Mouse (Mus musculus) heart, embryonic 13.5 days (tissue): ENCODE data around the gene Tmco4. TPM values are rescaled to one million over a fixed set of nuclear protein-coding genes. Genes with fewer than 3 reads are reported as not detected.
A peak's percentile ranks its signal among the peaks of the same experiment; 100 is the strongest.

Source experiments
- ATAC-seq: fragments of 200-750 bp; cut with Nextera tagmentation; 2 replicates; pipeline ENCODE4 v1.8.0; 2017; ENCODE audit warnings: moderate TSS enrichment; ENCODE audit not compliant: insufficient number of reproducible peaks, low FRiP score, low TSS enrichment; ENCODE audit errors: extremely low read depth
- H3K27ac ChIP-seq: fragments of 300-500 bp; sonication (generic); replicated peaks from 2 replicates; pipeline ENCODE4 v1.5.1; 2015; ENCODE audit warnings: moderate library complexity, mild to moderate bottlenecking, inconsistent platforms
- H3K27me3 ChIP-seq: fragments of 300-500 bp; sonication (generic); replicated peaks from 2 replicates; pipeline ENCODE4 v1.6.1; 2015; ENCODE audit warnings: mild to moderate bottlenecking, inconsistent platforms
- H3K36me3 ChIP-seq: fragments of 300-500 bp; sonication (generic); 2 replicates; pipeline ENCODE4 v1.6.1; 2015; ENCODE audit warnings: mild to moderate bottlenecking, inconsistent platforms
- H3K4me1 ChIP-seq: fragments of 300-500 bp; sonication (generic); 2 replicates; pipeline ENCODE4 v1.6.1; 2015; ENCODE audit warnings: inconsistent platforms
- H3K4me2 ChIP-seq: fragments of 300-500 bp; sonication (generic); 2 replicates; pipeline ENCODE4 v1.6.1; 2015; ENCODE audit warnings: inconsistent platforms, mild to moderate bottlenecking, moderate library complexity
- H3K4me3 ChIP-seq: fragments of 300-500 bp; sonication (generic); 2 replicates; pipeline ENCODE4 v1.5.1; 2015; ENCODE audit warnings: moderate library complexity, mild to moderate bottlenecking, inconsistent platforms
- H3K9ac ChIP-seq: fragments of 300-500 bp; sonication (generic); 2 replicates; pipeline ENCODE4 v1.6.1; 2015; ENCODE audit warnings: inconsistent platforms, mild to moderate bottlenecking, moderate library complexity
- H3K9me3 ChIP-seq: fragments of 300-500 bp; sonication (generic); 2 replicates; pipeline ENCODE4 v1.6.1; 2016; ENCODE audit warnings: inconsistent platforms
- WGBS: fragments of 180-500 bp; shearing (Covaris S2); methylation state at CpG from one replicate; pipeline ENCODE4 v1.1.7; 2015; ENCODE audit warnings: mixed read lengths; 5-methylcytosine and 5-hydroxymethylcytosine counted together
- polyA plus RNA-seq: library from polyadenylated mRNA; unstranded; fragments of >200 nt; fragmentation: Nextera tagmentation; extraction: Ambion mirVana; gene quantifications from 2 replicates; pipeline ENCODE4 v1.2.1, GENCODE M21; 2015

The Tmco4 gene
- polyA plus RNA-seq, 1 experiment from 2014 or later, result 5.6 TPM

GRCm38 (mm10) chr4:139001026-139001425, 28.3 kb downstream of the Tmco4 start:
- H3K9me3 ChIP-seq, result no peaks in the 10 kb centered on the region
- peak overlapping the region; percentile 45 for H3K4me2 ChIP-seq
- H3K27ac ChIP-seq, result no peak overlapping the region
- peaks cover 9% of the 10 kb centered on the region for H3K36me3 ChIP-seq
- H3K27me3 ChIP-seq, result 0 out of 2 replicates have a peak, but pooled peaks cover under 1% of the 10 kb centered on the region
- H3K9ac ChIP-seq, result 0 out of 2 replicates have a peak overlapping the region, but pooled peaks have one; percentile 33
- H3K4me1 ChIP-seq, result peaks cover 6% of the 10 kb centered on the region; the same call in 1 of the 2 replicates
- H3K4me3 ChIP-seq, result no peak overlapping the region
- WGBS, result 60% methylated on average over 2 of the region's 2 CpGs
- ATAC-seq, result no peak

GRCm38 (mm10) chr4:139001433-139001832, 28.7 kb downstream of the Tmco4 start:
- peak overlapping the region; percentile 45 for H3K4me2 ChIP-seq
- 20% methylated on average over 6 of the region's 6 CpGs for WGBS
- peaks cover 6% of the 10 kb centered on the region; the same call in 1 of the 2 replicates for H3K4me1 ChIP-seq
- H3K4me3 ChIP-seq, result no peak overlapping the region
- peaks cover 8% of the 10 kb centered on the region for H3K36me3 ChIP-seq
- H3K27ac ChIP-seq, result no peak overlapping the region
- H3K9ac ChIP-seq, result 0 out of 2 replicates have a peak overlapping the region, but pooled peaks have one; percentile 33
- no peak for ATAC-seq
- no peaks in the 10 kb centered on the region for H3K9me3 ChIP-seq
- peaks cover 5% of the 10 kb centered on the region; the same call in 1 of the 2 replicates for H3K27me3 ChIP-seq

GRCm38 (mm10) chr4:139004067-139004466, 31.4 kb downstream of the Tmco4 start:
- 79% methylated on average over 8 of the region's 8 CpGs for WGBS

GRCm38 (mm10) chr4:139005214-139005613, 32.5 kb downstream of the Tmco4 start:
- Histone ChIP-seq H3K36me3 (no peaks in the 10 kb centered on the region), H3K9me3 (no peaks in the 10 kb centered on the region), H3K27ac (no peak overlapping the region), H3K4me3 (no peak overlapping the region), H3K4me1 (peaks cover 6% of the 10 kb centered on the region; the same call in 1 of the 2 replicates), H3K27me3 (peaks cover 5% of the 10 kb centered on the region; the same call in 1 of the 2 replicates), H3K4me2 (no peak overlapping the region), H3K9ac (no peak overlapping the region)
- ATAC-seq, result no peak
- 53% methylated on average over 6 of the region's 6 CpGs for WGBS

More at GRCm38 (mm10) chr4:139004067-139004466, 31.4 kb downstream of the Tmco4 start:
- Histone ChIP-seq H3K9ac (no peak overlapping the region), H3K4me1 (peaks cover 6% of the 10 kb centered on the region; the same call in 1 of the 2 replicates), H3K27me3 (peaks cover 5% of the 10 kb centered on the region; the same call in 1 of the 2 replicates), H3K36me3 (no peaks in the 10 kb centered on the region), H3K4me3 (no peak overlapping the region), H3K27ac (no peak overlapping the region), H3K9me3 (no peaks in the 10 kb centered on the region), H3K4me2 (no peak overlapping the region)
- no peak for ATAC-seq

- H3K36me3 ChIP-seq, result no peaks in the 10 kb centered on the region
- 83% methylated on average over 3 of the region's 3 CpGs for WGBS
- no peaks in the 10 kb centered on the region for H3K4me1 ChIP-seq
- no peak overlapping the region for H3K9ac ChIP-seq
- no peak for ATAC-seq
- no peak overlapping the region for H3K27ac ChIP-seq
- no peak overlapping the region for H3K4me3 ChIP-seq
- H3K27me3 ChIP-seq, result peaks cover 5% of the 10 kb centered on the region; the same call in 1 of the 2 replicates
- no peaks in the 10 kb centered on the region for H3K9me3 ChIP-seq
- H3K4me2 ChIP-seq, result no peak overlapping the region
Measured at GRCm38 (mm10) chr4:139007353-139007752, 34.7 kb downstream of the Tmco4 start.

DNA sequence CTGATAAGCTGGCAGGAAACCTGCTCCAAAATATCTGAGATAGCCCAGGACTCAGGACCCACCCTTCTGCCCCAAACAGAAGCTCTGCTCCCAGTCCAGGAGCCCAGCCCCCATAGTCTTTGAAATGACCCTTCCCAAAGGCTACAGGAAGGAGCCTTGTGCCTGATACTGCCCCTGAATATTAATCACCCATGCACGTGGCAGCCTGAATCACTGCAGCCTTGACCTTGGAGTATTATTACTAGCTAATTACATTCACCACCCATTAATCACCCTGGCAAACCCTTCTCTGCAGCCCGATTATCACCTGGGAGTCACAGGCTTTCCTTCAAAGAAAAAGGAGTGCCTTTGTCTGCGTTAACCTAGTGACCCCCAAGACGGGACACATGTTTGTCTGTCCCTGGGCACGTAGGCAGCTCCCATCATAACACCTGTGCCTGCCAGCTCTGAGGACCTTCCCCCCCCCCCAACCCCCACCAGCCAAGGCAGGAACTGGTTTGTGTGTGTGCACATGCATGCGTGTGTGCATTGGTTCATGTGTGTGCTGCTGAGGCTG, 35.4 kb downstream of the Tmco4 start:
- Histone ChIP-seq H3K36me3 (no peaks in the 10 kb centered on the region), H3K4me2 (no peak overlapping the region), H3K27ac (no peak overlapping the region), H3K27me3 (peaks cover 5% of the 10 kb centered on the region; the same call in 1 of the 2 replicates), H3K9me3 (no peaks in the 10 kb centered on the region), H3K4me1 (no peaks in the 10 kb centered on the region), H3K9ac (no peak overlapping the region), H3K4me3 (no peak overlapping the region)
- 56% methylated on average over 6 of the region's 6 CpGs for WGBS
- ATAC-seq, result no peak

DNA sequence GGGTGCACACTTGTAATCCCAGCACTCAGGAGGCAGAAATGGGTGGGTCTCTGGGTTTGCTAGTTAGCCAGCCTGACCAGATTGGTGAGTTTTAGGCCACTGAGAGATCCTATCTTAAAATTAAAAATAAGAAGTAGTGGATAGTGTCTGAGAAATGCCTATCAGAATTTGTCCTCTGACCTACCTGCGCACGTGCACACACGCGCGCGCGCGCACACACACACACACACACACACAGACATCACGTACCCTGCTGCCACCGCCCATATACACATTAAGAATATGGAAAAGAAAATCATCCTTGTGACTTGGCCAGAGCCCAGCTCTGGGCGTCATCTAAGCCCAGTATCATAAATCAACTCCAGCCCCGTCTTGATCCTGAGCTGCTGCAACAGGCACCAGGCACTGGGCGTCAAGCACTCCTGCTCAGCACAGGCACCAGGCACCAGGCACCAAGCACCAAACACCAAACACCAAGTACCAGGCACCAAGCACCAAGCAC, 38.6 kb downstream of the Tmco4 start:
- 0 out of 2 replicates have a peak, but pooled peaks cover 7% of the 10 kb centered on the region for H3K36me3 ChIP-seq
- H3K4me1 ChIP-seq, result no peaks in the 10 kb centered on the region
- H3K27ac ChIP-seq, result no peak overlapping the region
- H3K9ac ChIP-seq, result no peak overlapping the region
- H3K4me3 ChIP-seq, result no peak overlapping the region
- no peak overlapping the region for H3K4me2 ChIP-seq
- H3K27me3 ChIP-seq, result peaks cover 3% of the 10 kb centered on the region; the same call in 1 of the 2 replicates
- no peak for ATAC-seq
- 89% methylated on average over 13 of the region's 13 CpGs for WGBS
- H3K9me3 ChIP-seq, result 0 out of 2 replicates have a peak, but pooled peaks cover 6% of the 10 kb centered on the region

DNA sequence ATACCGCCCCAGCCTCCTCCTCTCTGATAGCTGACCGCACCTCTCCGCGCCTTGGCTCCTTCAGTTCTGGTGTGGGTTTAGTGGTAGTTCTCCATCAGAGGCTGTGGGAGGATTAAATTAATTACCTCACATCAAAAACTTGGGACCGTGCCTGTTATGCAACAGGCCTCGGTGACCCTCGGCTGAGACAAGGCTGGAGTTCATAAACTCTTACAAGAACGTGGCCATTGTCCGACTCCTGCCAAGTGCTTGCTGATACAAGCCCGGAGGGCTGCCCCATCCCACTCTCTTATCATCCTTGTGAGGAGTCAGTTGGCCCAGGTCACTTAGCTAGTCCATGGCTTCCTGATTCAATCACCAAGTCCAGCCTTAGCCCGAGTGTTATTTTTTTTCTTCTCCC, 40.6 kb downstream of the Tmco4 start:
- H3K4me2 ChIP-seq, result no peak overlapping the region
- H3K27me3 ChIP-seq, result no peaks in the 10 kb centered on the region
- H3K4me3 ChIP-seq, result no peak overlapping the region
- no peak overlapping the region for H3K27ac ChIP-seq
- no peak for ATAC-seq
- H3K9ac ChIP-seq, result no peak overlapping the region
- H3K9me3 ChIP-seq, result 0 out of 2 replicates have a peak, but pooled peaks cover 6% of the 10 kb centered on the region
- 0 out of 2 replicates have a peak, but pooled peaks cover 7% of the 10 kb centered on the region for H3K36me3 ChIP-seq
- 63% methylated on average over 11 of the region's 11 CpGs for WGBS
- peaks cover 2% of the 10 kb centered on the region for H3K4me1 ChIP-seq

DNA sequence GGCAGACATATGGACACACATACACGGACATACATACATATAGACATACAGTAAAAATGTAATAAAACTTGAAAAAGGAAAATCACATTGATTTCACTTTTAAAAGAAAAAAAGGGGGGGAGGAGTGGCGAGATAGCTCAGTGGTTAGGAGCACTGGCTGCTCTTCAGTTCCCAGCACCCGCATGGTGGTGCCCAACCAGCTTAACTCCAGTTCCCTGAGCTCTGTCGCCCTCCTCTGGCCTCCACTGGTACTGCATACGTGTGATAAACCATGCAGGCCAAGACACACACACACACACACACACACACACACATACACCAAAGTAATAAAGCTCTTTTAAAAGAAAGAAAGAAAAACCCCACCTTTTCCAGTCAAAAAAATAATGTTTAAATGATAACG, 42.1 kb downstream of the Tmco4 start:
- Histone ChIP-seq H3K27ac (no peak overlapping the region), H3K9me3 (0 out of 2 replicates have a peak, but pooled peaks cover 6% of the 10 kb centered on the region), H3K4me3 (no peak overlapping the region), H3K27me3 (no peaks in the 10 kb centered on the region), H3K36me3 (0 out of 2 replicates have a peak, but pooled peaks cover 7% of the 10 kb centered on the region), H3K4me1 (peaks cover 13% of the 10 kb centered on the region), H3K4me2 (no peak overlapping the region), H3K9ac (no peak overlapping the region)
- ATAC-seq, result no peak
- 73% methylated on average over 6 of the region's 6 CpGs for WGBS

DNA sequence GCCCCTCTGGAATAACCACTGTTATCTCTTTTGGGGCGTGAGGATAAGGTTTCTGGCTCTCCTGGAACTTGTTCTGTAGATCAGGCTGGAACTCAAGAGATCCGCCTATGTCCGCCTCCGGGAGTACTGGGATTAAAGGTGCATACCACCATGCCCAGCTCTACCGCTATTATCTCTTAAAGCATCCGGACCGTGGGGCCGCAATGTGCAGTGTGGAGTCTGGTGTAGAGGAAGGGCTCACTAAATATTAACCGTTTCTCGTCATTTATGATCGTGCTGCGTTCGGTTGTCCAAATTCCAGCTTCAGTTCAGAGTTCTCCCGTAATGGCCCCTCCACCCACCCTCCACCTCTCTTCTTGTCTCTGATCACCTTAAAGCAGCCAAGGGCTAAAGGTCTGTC, 45.7 kb downstream of the Tmco4 start:
- 0 out of 2 replicates have a peak, but pooled peaks cover 6% of the 10 kb centered on the region for H3K9me3 ChIP-seq
- H3K27me3 ChIP-seq, result no peaks in the 10 kb centered on the region
- H3K4me3 ChIP-seq, result no peak overlapping the region
- no peak overlapping the region for H3K9ac ChIP-seq
- H3K4me2 ChIP-seq, result no peak overlapping the region
- 0 out of 2 replicates have a peak, but pooled peaks cover 7% of the 10 kb centered on the region for H3K36me3 ChIP-seq
- no peak overlapping the region for H3K27ac ChIP-seq
- WGBS, result 63% methylated on average over 14 of the region's 14 CpGs
- no peak for ATAC-seq
- H3K4me1 ChIP-seq, result peaks cover 24% of the 10 kb centered on the region

GRCm38 (mm10) chr4:139018976-139019375, 46.3 kb downstream of the Tmco4 start:
- ATAC-seq, result no peak

More at GRCm38 (mm10) chr4:139018976-139019375, 46.3 kb downstream of the Tmco4 start:
- WGBS, result 67% methylated on average over 4 of the region's 4 CpGs
- Histone ChIP-seq H3K9me3 (0 out of 2 replicates have a peak, but pooled peaks cover 6% of the 10 kb centered on the region), H3K27ac (no peak overlapping the region), H3K4me3 (no peak overlapping the region), H3K4me1 (peaks cover 24% of the 10 kb centered on the region), H3K9ac (no peak overlapping the region), H3K27me3 (no peaks in the 10 kb centered on the region), H3K4me2 (no peak overlapping the region), H3K36me3 (0 out of 2 replicates have a peak, but pooled peaks cover 7% of the 10 kb centered on the region)
